Mouse (Mus musculus) lung, adult 2 months (tissue): Measurements from ENCODE around the gene Ap1s2.

ENCODE experiments used
- CTCF ChIP-seq: fragments of 200-500 bp; IDR thresholded peaks from 2 replicates; pipeline ENCODE4 v1.5.1; 2011; ENCODE audit warnings: mild to moderate bottlenecking, low read length, control low read depth; ENCODE audit not compliant: insufficient read depth
- POLR2A ChIP-seq: fragments of 200-500 bp; IDR thresholded peaks from 2 replicates; pipeline ENCODE4 v1.6.1; 2011; ENCODE audit warnings: low read depth, mild to moderate bottlenecking, control low read depth, low read length, borderline replicate concordance; ENCODE audit errors: extremely low read depth

DNA sequence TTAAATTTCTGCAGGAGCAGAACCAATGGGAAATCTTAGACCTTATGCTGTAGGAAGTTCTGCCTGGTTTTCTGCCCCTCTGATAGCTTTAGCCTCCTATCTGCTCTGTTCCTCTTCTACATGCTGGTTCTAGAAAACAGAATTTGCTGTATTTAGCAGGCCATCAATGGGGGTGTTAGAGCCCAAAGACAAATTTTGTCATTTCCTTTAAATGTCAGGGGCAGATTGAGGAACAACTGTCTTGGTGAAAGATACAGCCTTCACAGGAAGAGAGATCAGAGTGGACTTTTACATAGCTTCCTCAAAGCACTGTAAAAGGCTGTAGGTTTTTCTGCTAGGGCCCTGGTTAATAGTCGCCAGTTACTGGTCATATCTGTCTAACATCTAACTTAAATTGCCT, 11.5 kb upstream of the Ap1s2 start:
- TF ChIP-seq CTCF (no peak), POLR2A (no peak)
